Mouse (Mus musculus): ENCODE data around the gene Vps13d. TPM values are rescaled to one million over a fixed set of nuclear protein-coding genes. Genes with fewer than 3 reads are reported as not detected.

Vps13d gene
- polyA plus RNA-seq, 1 experiment from 2014 or later, result 9.5 TPM

DNA sequence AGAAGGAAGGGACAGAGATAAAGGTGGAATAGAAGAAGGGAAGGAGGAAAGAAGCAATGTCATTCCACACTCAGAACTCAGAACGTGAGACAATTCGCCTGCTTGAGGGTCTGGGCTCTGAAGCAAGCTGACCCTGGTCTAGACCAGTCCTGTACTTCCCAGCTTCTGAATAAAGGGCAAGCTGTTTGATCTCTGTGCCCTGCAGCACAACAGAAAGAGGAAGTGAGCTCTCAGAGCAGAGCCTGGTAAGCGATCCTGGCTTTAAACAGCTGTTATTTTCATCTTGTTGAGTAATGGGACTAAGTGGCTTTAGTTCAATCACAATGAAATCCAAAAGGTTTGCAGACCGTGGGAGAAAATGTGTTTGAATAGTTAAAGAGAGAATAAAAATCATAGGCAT is 83.2 kb downstream of the Vps13d start:
- no peaks in the 10 kb centered on the region for H3K9me3 ChIP-seq (replicated peaks; ENCODE audit: control insufficient read depth, low read length)
- H3K4me2 ChIP-seq (ENCODE audit: low read depth, low read length), result no peak overlapping the region
- no peak overlapping the region for H3K4me3 ChIP-seq (replicated peaks; ENCODE audit: low read length)
- H3K4me1 ChIP-seq (ENCODE audit: control insufficient read depth, insufficient read depth, low read length), result peaks cover 3% of the 10 kb centered on the region; the same call in 1 of the 2 replicates
- H3K36me3 ChIP-seq (ENCODE audit: control insufficient read depth, insufficient read depth, low read length), result peaks cover 37% of the 10 kb centered on the region
- WGBS, result 30% methylated on average over 4 of the region's 4 CpGs
- no peak overlapping the region for H3K27ac ChIP-seq (ENCODE audit: low read length)
- ATAC-seq (ENCODE audit: insufficient read depth, low FRiP score), result no peak
- no peak overlapping the region for H3K9ac ChIP-seq (ENCODE audit: low read length)
- H3K27me3 ChIP-seq (ENCODE audit: control insufficient read depth, insufficient read depth, low read length), result no peaks in the 10 kb centered on the region

GRCm38 (mm10) chr4:145110736-145111135 is 84.1 kb downstream of the Vps13d start:
- WGBS, result 85% methylated on average over 6 of the region's 6 CpGs
- Histone ChIP-seq H3K4me2 (ENCODE audit: low read depth, low read length) (no peak overlapping the region), H3K9me3 (replicated peaks; ENCODE audit: control insufficient read depth, low read length) (no peaks in the 10 kb centered on the region), H3K27ac (ENCODE audit: low read length) (no peak overlapping the region), H3K27me3 (ENCODE audit: control insufficient read depth, insufficient read depth, low read length) (no peaks in the 10 kb centered on the region), H3K9ac (ENCODE audit: low read length) (no peak overlapping the region), H3K36me3 (ENCODE audit: control insufficient read depth, insufficient read depth, low read length) (peaks cover 33% of the 10 kb centered on the region), H3K4me3 (replicated peaks; ENCODE audit: low read length) (no peak overlapping the region), H3K4me1 (ENCODE audit: control insufficient read depth, insufficient read depth, low read length) (peaks cover 3% of the 10 kb centered on the region; the same call in 1 of the 2 replicates)
- no peak for ATAC-seq (ENCODE audit: insufficient read depth, low FRiP score)

- WGBS, result 70% methylated on average over 6 of the region's 6 CpGs
- no peak overlapping the region for H3K4me2 ChIP-seq (ENCODE audit: low read depth, low read length)
- no peaks in the 10 kb centered on the region for H3K27me3 ChIP-seq (ENCODE audit: control insufficient read depth, insufficient read depth, low read length)
- no peak for ATAC-seq (ENCODE audit: insufficient read depth, low FRiP score)
- no peaks in the 10 kb centered on the region for H3K9me3 ChIP-seq (replicated peaks; ENCODE audit: control insufficient read depth, low read length)
- H3K36me3 ChIP-seq (ENCODE audit: control insufficient read depth, insufficient read depth, low read length), result peaks cover 25% of the 10 kb centered on the region
- H3K9ac ChIP-seq (ENCODE audit: low read length), result no peak overlapping the region
- no peak overlapping the region for H3K27ac ChIP-seq (ENCODE audit: low read length)
- no peak overlapping the region for H3K4me3 ChIP-seq (replicated peaks; ENCODE audit: low read length)
- 0 out of 2 replicates have a peak, but pooled peaks cover 6% of the 10 kb centered on the region for H3K4me1 ChIP-seq (ENCODE audit: control insufficient read depth, insufficient read depth, low read length)
These were observed 88.0 kb downstream of the Vps13d start for GRCm38 (mm10) chr4:145106796-145107195.

DNA sequence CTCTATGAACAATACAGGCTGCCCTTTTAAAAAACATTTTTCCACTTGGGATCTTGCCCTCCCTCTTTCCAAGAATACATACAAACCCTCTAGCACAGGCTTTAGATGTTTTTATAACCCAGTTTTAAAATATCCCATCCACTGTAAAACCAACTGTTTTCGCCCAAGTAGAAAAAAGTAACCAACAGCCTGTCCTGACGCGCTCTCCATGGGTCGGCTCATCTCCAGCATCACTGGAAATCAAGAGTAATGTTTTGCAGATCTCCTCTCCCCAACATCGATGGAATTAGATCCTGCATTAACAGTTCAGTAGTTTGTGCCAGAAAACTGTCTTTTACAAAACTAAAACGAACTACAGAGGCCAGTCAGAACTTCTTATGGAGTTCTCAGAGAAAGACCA is 89.5 kb downstream of the Vps13d start:
- no peak overlapping the region for H3K9ac ChIP-seq (ENCODE audit: low read length)
- no peak overlapping the region for H3K4me3 ChIP-seq (replicated peaks; ENCODE audit: low read length)
- H3K27ac ChIP-seq (ENCODE audit: low read length), result peak overlapping the region; percentile 70
- peak; percentile 65; the same call in 1 of the 2 replicates for ATAC-seq (ENCODE audit: insufficient read depth, low FRiP score)
- 56% methylated on average over 6 of the region's 6 CpGs for WGBS
- no peaks in the 10 kb centered on the region for H3K9me3 ChIP-seq (replicated peaks; ENCODE audit: control insufficient read depth, low read length)
- no peak overlapping the region for H3K4me2 ChIP-seq (ENCODE audit: low read depth, low read length)
- peaks cover 25% of the 10 kb centered on the region for H3K36me3 ChIP-seq (ENCODE audit: control insufficient read depth, insufficient read depth, low read length)
- 0 out of 2 replicates have a peak, but pooled peaks cover 6% of the 10 kb centered on the region for H3K4me1 ChIP-seq (ENCODE audit: control insufficient read depth, insufficient read depth, low read length)
- H3K27me3 ChIP-seq (ENCODE audit: control insufficient read depth, insufficient read depth, low read length), result no peaks in the 10 kb centered on the region

- H3K27ac ChIP-seq (ENCODE audit: low read length), result peak overlapping the region; percentile 70
- no peaks in the 10 kb centered on the region for H3K27me3 ChIP-seq (ENCODE audit: control insufficient read depth, insufficient read depth, low read length)
- H3K9me3 ChIP-seq (replicated peaks; ENCODE audit: control insufficient read depth, low read length), result no peaks in the 10 kb centered on the region
- 0 out of 2 replicates have a peak, but pooled peaks cover 6% of the 10 kb centered on the region for H3K4me1 ChIP-seq (ENCODE audit: control insufficient read depth, insufficient read depth, low read length)
- no peak overlapping the region for H3K4me2 ChIP-seq (ENCODE audit: low read depth, low read length)
- peak; percentile 71; the same call in 1 of the 2 replicates for ATAC-seq (ENCODE audit: insufficient read depth, low FRiP score)
- no peak overlapping the region for H3K9ac ChIP-seq (ENCODE audit: low read length)
- no peak overlapping the region for H3K4me3 ChIP-seq (replicated peaks; ENCODE audit: low read length)
- 63% methylated on average over 2 of the region's 2 CpGs for WGBS
- H3K36me3 ChIP-seq (ENCODE audit: control insufficient read depth, insufficient read depth, low read length), result peaks cover 25% of the 10 kb centered on the region
These were observed 89.9 kb downstream of the Vps13d start for GRCm38 (mm10) chr4:145104917-145105316.

DNA sequence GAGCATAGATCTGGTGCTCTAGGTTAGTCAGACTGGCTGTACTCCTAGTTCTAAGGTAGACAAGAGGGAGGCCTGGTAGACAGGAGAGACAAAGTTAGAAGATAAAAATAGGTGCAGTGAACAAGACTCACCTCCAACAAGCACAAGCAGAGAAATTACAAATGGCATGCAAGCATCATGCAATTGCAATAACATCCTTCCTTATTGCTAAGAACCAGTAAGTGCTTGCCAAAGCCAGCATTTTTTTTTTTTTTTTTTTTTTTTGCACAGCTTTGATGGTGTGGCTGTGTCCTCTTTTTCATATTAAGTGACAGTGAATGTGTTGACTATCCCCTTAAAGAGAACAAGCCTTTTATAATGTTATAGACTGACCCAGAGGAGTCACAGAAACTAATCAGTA is 91.2 kb downstream of the Vps13d start:
- Histone ChIP-seq H3K27me3 (ENCODE audit: control insufficient read depth, insufficient read depth, low read length) (no peaks in the 10 kb centered on the region), H3K27ac (ENCODE audit: low read length) (no peak overlapping the region), H3K4me3 (replicated peaks; ENCODE audit: low read length) (no peak overlapping the region), H3K4me1 (ENCODE audit: control insufficient read depth, insufficient read depth, low read length) (0 out of 2 replicates have a peak, but pooled peaks cover 6% of the 10 kb centered on the region), H3K36me3 (ENCODE audit: control insufficient read depth, insufficient read depth, low read length) (peaks cover 22% of the 10 kb centered on the region), H3K4me2 (ENCODE audit: low read depth, low read length) (no peak overlapping the region), H3K9ac (ENCODE audit: low read length) (no peak overlapping the region), H3K9me3 (replicated peaks; ENCODE audit: control insufficient read depth, low read length) (no peaks in the 10 kb centered on the region)
- no peak for ATAC-seq (ENCODE audit: insufficient read depth, low FRiP score)

DNA sequence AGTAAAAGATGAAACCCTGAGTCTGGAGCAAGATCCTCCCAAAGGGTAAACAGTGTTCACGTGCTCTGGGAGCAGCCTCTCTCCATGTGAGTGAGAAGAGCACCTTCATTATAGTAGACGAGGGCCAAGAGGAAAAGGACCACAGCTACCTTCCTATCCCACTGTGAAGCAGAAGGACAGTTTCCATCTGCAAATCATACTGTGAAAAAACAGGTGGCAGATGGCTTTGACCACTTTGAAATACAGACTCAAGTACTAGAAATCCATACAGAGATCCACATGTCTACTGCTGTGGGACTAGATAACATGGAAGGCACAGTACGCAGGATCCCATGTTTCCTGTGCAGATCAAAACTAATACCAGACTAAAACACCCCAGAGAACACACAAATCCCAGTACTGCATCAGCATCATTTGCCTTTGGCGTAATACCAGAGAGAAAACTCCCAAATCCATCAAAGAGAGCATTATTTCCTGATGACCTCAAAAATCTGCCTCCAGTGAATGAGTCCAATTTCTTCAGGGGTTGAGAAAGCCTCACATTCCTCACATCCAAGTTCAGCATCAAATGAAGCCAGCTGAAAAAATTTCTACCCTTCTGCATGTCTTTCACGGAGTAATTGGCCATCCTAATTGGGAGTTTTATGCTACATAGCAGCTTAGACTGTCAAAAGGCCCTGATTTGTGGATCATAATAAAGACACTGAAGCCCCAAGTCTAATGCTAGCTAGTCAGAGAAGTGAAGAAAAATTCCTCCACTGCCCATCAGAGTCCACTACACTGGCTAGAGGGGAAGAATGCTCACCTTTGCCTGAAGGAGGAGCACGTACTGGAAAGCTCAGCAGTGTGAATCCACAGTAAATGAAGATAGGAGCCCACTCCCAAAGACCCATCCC is 92.7 kb downstream of the Vps13d start:
- WGBS, result 72% methylated on average over 6 of the region's 6 CpGs
- no peak for ATAC-seq (ENCODE audit: insufficient read depth, low FRiP score)
- no peak overlapping the region for H3K9ac ChIP-seq (ENCODE audit: low read length)

DNA sequence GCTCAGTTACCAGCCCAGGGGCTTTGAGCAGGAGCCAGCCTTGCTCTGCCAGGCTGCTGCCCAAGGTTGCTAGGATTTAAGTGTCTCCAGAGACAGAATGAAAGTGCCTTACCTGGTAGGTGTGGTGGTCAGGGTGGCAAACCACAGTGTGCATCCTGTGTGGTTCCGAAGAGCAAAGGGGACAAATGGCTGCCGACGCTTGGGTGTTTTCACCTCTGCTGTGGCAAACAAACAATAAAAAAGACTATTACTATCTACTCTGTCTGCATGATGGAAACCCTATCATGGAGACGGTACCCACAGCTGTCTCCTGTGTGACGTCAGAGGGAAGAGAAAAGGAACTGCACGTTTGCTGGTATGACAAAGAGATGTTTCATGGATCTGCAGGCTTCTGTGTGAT is 95.0 kb downstream of the Vps13d start:
- 0 out of 2 replicates have a peak, but pooled peaks cover 9% of the 10 kb centered on the region for H3K36me3 ChIP-seq (ENCODE audit: control insufficient read depth, insufficient read depth, low read length)

More for the DNA sequence above, 92.7 kb downstream of the Vps13d start:
- 0 out of 2 replicates have a peak, but pooled peaks cover 4% of the 10 kb centered on the region for H3K4me1 ChIP-seq (ENCODE audit: control insufficient read depth, insufficient read depth, low read length)
- peaks cover 15% of the 10 kb centered on the region for H3K36me3 ChIP-seq (ENCODE audit: control insufficient read depth, insufficient read depth, low read length)
- no peak overlapping the region for H3K4me3 ChIP-seq (replicated peaks; ENCODE audit: low read length)
- no peak overlapping the region for H3K4me2 ChIP-seq (ENCODE audit: low read depth, low read length)
- no peaks in the 10 kb centered on the region for H3K27me3 ChIP-seq (ENCODE audit: control insufficient read depth, insufficient read depth, low read length)
- no peaks in the 10 kb centered on the region for H3K9me3 ChIP-seq (replicated peaks; ENCODE audit: control insufficient read depth, low read length)
- no peak overlapping the region for H3K27ac ChIP-seq (ENCODE audit: low read length)

GRCm38 (mm10) chr4:145099344-145099743 is 95.5 kb downstream of the Vps13d start:
- H3K4me3 ChIP-seq (replicated peaks; ENCODE audit: low read length), result no peak overlapping the region
- no peak for ATAC-seq (ENCODE audit: insufficient read depth, low FRiP score)
- peaks cover 13% of the 10 kb centered on the region; the same call in 1 of the 2 replicates for H3K36me3 ChIP-seq (ENCODE audit: control insufficient read depth, insufficient read depth, low read length)
- H3K27me3 ChIP-seq (ENCODE audit: control insufficient read depth, insufficient read depth, low read length), result no peaks in the 10 kb centered on the region
- WGBS, result 53% methylated on average over 1 of the region's 1 CpGs
- no peaks in the 10 kb centered on the region for H3K9me3 ChIP-seq (replicated peaks; ENCODE audit: control insufficient read depth, low read length)
- no peak overlapping the region for H3K9ac ChIP-seq (ENCODE audit: low read length)
- H3K27ac ChIP-seq (ENCODE audit: low read length), result no peak overlapping the region
- 0 out of 2 replicates have a peak, but pooled peaks cover 3% of the 10 kb centered on the region for H3K4me1 ChIP-seq (ENCODE audit: control insufficient read depth, insufficient read depth, low read length)
- H3K4me2 ChIP-seq (ENCODE audit: low read depth, low read length), result no peak overlapping the region

More for the DNA sequence above, 95.0 kb downstream of the Vps13d start:
- no peaks in the 10 kb centered on the region for H3K9me3 ChIP-seq (replicated peaks; ENCODE audit: control insufficient read depth, low read length)
- WGBS, result 76% methylated on average over 6 of the region's 6 CpGs
- ATAC-seq (ENCODE audit: insufficient read depth, low FRiP score), result no peak
- no peak overlapping the region for H3K27ac ChIP-seq (ENCODE audit: low read length)
- H3K27me3 ChIP-seq (ENCODE audit: control insufficient read depth, insufficient read depth, low read length), result no peaks in the 10 kb centered on the region
- H3K4me1 ChIP-seq (ENCODE audit: control insufficient read depth, insufficient read depth, low read length), result 0 out of 2 replicates have a peak, but pooled peaks cover 3% of the 10 kb centered on the region
- H3K9ac ChIP-seq (ENCODE audit: low read length), result no peak overlapping the region
- H3K4me3 ChIP-seq (replicated peaks; ENCODE audit: low read length), result no peak overlapping the region
- H3K4me2 ChIP-seq (ENCODE audit: low read depth, low read length), result no peak overlapping the region
